Mouse (Mus musculus) stomach, postnatal 0 days (tissue): ENCODE data around the gene BC035947. TPM values are rescaled to one million over a fixed set of nuclear protein-coding genes. Genes with fewer than 3 reads are reported as not detected.
A peak's percentile ranks its signal among the peaks of the same experiment; 100 is the strongest.

Experiments used
- ATAC-seq: fragments of 200-750 bp; cut with Nextera tagmentation; 2 replicates; pipeline ENCODE4 v1.8.0; 2017; ENCODE audit not compliant: low FRiP score, low TSS enrichment
- DNase-seq: peaks from one replicate; pipeline ENCODE4 v3.0.0-alpha.2; 2016; ENCODE audit warnings: low spot score
- H3K27ac ChIP-seq: fragments of 300-500 bp; sonication (generic); replicated peaks from 2 replicates; pipeline ENCODE4 v1.5.1; 2014; ENCODE audit warnings: mild to moderate bottlenecking, control low read depth
- H3K27me3 ChIP-seq: fragments of 300-500 bp; sonication (generic); 2 replicates; pipeline ENCODE4 v1.6.1; 2014; ENCODE audit warnings: low read length; ENCODE audit not compliant: control insufficient read depth, insufficient read depth
- H3K36me3 ChIP-seq: fragments of 300-500 bp; sonication (generic); 2 replicates; pipeline ENCODE4 v1.6.1; 2014; ENCODE audit warnings: low read length, mixed read lengths; ENCODE audit not compliant: control insufficient read depth, insufficient read depth
- H3K4me1 ChIP-seq: fragments of 300-500 bp; sonication (generic); replicated peaks from 2 replicates; pipeline ENCODE4 v1.6.1; 2014; ENCODE audit warnings: antibody characterized with exemption; ENCODE audit not compliant: control insufficient read depth, insufficient read depth
- H3K4me2 ChIP-seq: fragments of 300-500 bp; sonication (generic); replicated peaks from 2 replicates; pipeline ENCODE4 v1.6.1; 2014; ENCODE audit warnings: low read depth, mild to moderate bottlenecking, control low read depth, moderate library complexity
- H3K4me3 ChIP-seq: fragments of 300-500 bp; sonication (generic); 2 replicates; pipeline ENCODE4 v1.5.1; 2014; ENCODE audit warnings: low read depth, low read length, control low read depth
- H3K9ac ChIP-seq: fragments of 300-500 bp; sonication (generic); 2 replicates; pipeline ENCODE4 v1.6.1; 2014; ENCODE audit warnings: mild to moderate bottlenecking, low read length, control low read depth, mixed read lengths
- H3K9me3 ChIP-seq: fragments of 300-500 bp; sonication (generic); 2 replicates; pipeline ENCODE4 v1.6.1; 2016; ENCODE audit warnings: low read length; ENCODE audit not compliant: control insufficient read depth
- CTCF ChIP-seq: IDR thresholded peaks from 2 replicates; pipeline ENCODE4 v1.5.1; 2016; ENCODE audit warnings: antibody characterized with exemption, low read depth, mild to moderate bottlenecking, moderate library complexity
- EP300 ChIP-seq: optimal IDR thresholded peaks from 2 replicates; pipeline ENCODE3; 2016; ENCODE audit warnings: antibody characterized with exemption
- WGBS: fragments of 180-500 bp; shearing (Covaris S2); extraction: QIAGEN DNeasy Blood & Tissue Kit; methylation state at CpG from one replicate; pipeline ENCODE4 v1.1.7; 2014; 5-methylcytosine and 5-hydroxymethylcytosine counted together
- polyA plus RNA-seq: library from polyadenylated mRNA; unstranded; fragments of >200 nt; fragmentation: Nextera tagmentation; extraction: Ambion mirVana; gene quantifications from 2 replicates; pipeline ENCODE4 v1.2.1, GENCODE M21; 2015

Gene BC035947
- polyA plus RNA-seq, 1 experiment from 2014 or later, result 0.04 TPM

- no peak overlapping the region for H3K4me2 ChIP-seq
- H3K9me3 ChIP-seq, result no peaks in the 10 kb centered on the region
- TF ChIP-seq CTCF (0 out of 2 replicates have a peak, but pooled peaks have one; percentile 25), EP300 (no peak)
- no peaks in the 10 kb centered on the region for H3K36me3 ChIP-seq
- no peak overlapping the region for H3K4me3 ChIP-seq
- no peaks in the 10 kb centered on the region for H3K27me3 ChIP-seq
- H3K27ac ChIP-seq, result no peak overlapping the region
- H3K4me1 ChIP-seq, result no peaks in the 10 kb centered on the region
- DNase-seq (no peak), ATAC-seq (no peak)
- H3K9ac ChIP-seq, result no peak overlapping the region
- WGBS, result 70% methylated on average over 7 of the region's 7 CpGs
Measured at GRCm38 (mm10) chr1:78530500-78531215, 18.7 kb upstream of the BC035947 start.

- WGBS, result 64% methylated on average over 8 of the region's 8 CpGs
- H3K27ac ChIP-seq, result no peak overlapping the region
- no peaks in the 10 kb centered on the region for H3K4me1 ChIP-seq
- TF ChIP-seq CTCF (no peak), EP300 (no peak)
- no peaks in the 10 kb centered on the region for H3K9me3 ChIP-seq
- no peak overlapping the region for H3K4me3 ChIP-seq
- no peak overlapping the region for H3K4me2 ChIP-seq
- DNase-seq (no peak), ATAC-seq (no peak)
- H3K27me3 ChIP-seq, result no peaks in the 10 kb centered on the region
- no peak overlapping the region for H3K9ac ChIP-seq
- no peaks in the 10 kb centered on the region for H3K36me3 ChIP-seq
Measured at GRCm38 (mm10) chr1:78529011-78529410, 17.1 kb upstream of the BC035947 start.

DNA sequence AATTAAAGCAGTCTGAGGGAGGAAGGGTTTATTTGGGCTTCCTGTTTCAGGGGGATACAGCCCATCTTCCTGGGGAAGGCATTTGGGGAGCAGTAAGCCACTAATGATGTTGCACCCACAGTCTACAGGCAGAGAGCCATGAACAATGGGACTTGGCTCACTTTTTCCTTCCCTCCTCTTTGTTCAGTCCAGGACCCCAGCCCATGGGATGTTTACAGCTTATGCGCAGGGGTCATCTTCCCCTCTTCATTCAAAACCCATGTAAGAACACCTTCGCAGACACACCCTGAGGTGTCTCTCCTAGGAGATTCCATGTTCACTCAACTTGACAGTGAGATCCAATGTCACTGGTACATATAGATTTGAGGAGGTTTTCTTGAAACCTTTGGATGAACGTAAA is 16.4 kb upstream of the BC035947 start:
- DNase-seq (no peak), ATAC-seq (no peak)
- no peaks in the 10 kb centered on the region for H3K4me1 ChIP-seq
- no peak overlapping the region for H3K4me2 ChIP-seq
- no peak overlapping the region for H3K4me3 ChIP-seq
- no peaks in the 10 kb centered on the region for H3K36me3 ChIP-seq
- TF ChIP-seq EP300, result no peak
- TF ChIP-seq CTCF, result no peak
- H3K9me3 ChIP-seq, result no peaks in the 10 kb centered on the region
- 91% methylated on average over 3 of the region's 3 CpGs for WGBS
- no peaks in the 10 kb centered on the region for H3K27me3 ChIP-seq
- H3K9ac ChIP-seq, result no peak overlapping the region
- H3K27ac ChIP-seq, result no peak overlapping the region

DNA sequence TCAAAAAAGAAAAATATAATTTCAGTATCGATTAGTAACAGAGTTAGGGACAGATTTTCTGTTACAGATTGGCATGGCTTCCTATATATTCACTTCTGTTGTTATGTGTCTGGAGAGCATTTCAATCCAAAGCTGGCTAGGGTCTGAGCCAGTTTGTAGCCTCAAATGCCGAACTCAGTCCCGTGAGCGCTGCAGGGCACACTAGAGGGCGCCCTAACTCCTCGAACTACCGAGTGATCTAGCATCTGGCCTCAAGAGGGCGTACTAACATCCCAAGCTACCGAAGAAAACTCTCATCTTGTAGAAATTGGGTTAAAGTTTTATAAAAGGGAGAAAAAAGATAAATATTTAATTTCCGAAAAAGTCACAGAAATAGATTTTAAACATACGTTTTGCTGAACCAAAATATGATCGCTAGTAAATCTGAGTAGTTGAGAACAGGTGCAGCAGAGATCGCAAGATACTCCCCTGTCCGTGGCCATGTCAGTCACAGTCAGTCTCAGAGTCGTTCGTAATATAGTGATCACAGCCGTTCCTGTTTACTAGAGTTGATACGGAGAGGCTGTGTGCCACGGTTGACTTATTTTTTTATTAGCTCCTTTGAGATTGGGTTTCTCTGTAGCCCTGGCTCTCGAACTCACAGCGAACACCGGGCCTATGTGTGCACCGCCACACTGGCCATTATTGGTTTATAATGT is 13.4 kb upstream of the BC035947 start:
- Histone ChIP-seq H3K27me3 (no peaks in the 10 kb centered on the region), H3K4me3 (no peak overlapping the region), H3K27ac (no peak overlapping the region), H3K4me2 (no peak overlapping the region), H3K36me3 (no peaks in the 10 kb centered on the region), H3K9me3 (no peaks in the 10 kb centered on the region), H3K9ac (no peak overlapping the region), H3K4me1 (no peaks in the 10 kb centered on the region)
- 49% methylated on average over 23 of the region's 23 CpGs for WGBS
- DNase-seq (peak; percentile 72), ATAC-seq (no peak)
- no peak for TF ChIP-seq EP300
- TF ChIP-seq CTCF, result peak; percentile 95

DNA sequence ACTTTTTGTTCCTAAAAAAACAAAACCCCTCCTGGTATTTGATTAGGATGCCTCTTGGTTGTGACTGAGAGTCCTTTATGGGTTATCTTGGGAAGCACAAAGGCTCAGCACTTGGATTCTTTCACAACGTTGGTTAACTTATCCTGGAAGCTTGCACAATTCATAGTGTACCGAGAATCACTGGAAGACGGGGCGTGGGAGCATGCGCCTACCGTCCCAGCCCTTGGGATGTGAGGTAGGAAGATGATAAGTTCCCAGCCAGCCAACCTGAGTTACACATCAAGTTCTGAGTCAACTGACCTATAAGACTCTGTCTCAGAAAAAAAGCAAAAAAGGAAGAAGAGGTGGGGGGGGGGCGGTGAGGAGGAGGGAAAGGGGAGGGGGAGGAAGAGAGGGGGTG is 6.9 kb upstream of the BC035947 start:
- no peak for ATAC-seq
- H3K9me3 ChIP-seq, result no peaks in the 10 kb centered on the region
- H3K4me3 ChIP-seq, result no peak overlapping the region
- H3K9ac ChIP-seq, result no peak overlapping the region
- no peak overlapping the region for H3K4me2 ChIP-seq
- no peaks in the 10 kb centered on the region for H3K4me1 ChIP-seq
- TF ChIP-seq EP300 (no peak), CTCF (no peak)
- 83% methylated on average over 7 of the region's 7 CpGs for WGBS
- DNase-seq, result no peak
- H3K36me3 ChIP-seq, result no peaks in the 10 kb centered on the region
- H3K27me3 ChIP-seq, result no peaks in the 10 kb centered on the region
- no peak overlapping the region for H3K27ac ChIP-seq

DNA sequence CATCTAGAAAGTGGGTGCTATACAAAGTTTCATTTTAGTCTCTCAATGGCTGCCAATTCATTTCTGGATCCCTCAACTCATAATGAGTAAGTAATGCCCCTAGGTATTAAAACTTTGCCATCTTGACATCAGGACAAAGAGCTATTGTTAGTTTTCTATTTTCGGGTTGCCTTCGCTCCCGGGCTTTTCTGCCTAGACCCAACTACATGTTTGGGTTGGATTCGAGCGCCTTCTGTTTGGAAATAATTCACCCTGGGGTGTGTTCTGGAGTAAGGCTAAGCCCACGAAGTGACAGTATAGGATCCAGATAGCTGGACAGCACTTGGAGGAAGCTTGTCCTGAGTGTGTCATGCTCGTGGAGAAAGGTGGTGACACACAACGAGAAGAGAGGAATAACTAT is 798 bp upstream of the BC035947 start:
- ATAC-seq, result no peak
- TF ChIP-seq CTCF, result no peak
- TF ChIP-seq EP300, result no peak
- no peaks in the 10 kb centered on the region for H3K36me3 ChIP-seq
- no peak overlapping the region for H3K9ac ChIP-seq
- H3K9me3 ChIP-seq, result no peaks in the 10 kb centered on the region
- H3K27me3 ChIP-seq, result no peaks in the 10 kb centered on the region
- no peak for DNase-seq
- 74% methylated on average over 8 of the region's 8 CpGs for WGBS
- H3K4me3 ChIP-seq, result no peak overlapping the region
- H3K4me1 ChIP-seq, result no peaks in the 10 kb centered on the region
- H3K27ac ChIP-seq, result no peak overlapping the region
- no peak overlapping the region for H3K4me2 ChIP-seq
